ENCODE assay signal across 26 mouse cellular contexts in the genomic region with DNA sequence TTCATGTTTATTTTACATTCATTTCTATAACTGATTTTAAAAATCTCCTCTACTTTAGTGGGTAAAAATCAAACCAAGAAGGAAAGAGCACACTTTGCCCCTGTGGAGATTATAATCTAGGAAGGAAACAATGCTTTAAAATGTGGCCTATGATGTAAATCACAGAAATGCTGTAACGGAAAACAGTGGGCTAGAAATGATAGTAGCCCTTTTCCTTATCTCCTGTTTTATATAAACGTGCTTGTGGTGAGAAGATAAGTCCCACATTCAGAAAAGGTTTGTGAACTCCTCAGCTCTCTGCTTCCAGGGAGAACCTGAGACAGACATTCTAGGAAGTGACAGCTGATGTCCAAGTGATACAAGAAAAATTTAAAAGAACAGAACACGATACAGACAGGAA.
DNase-seq lines count a peak whose midpoint lies in the region; ATAC-seq and TF ChIP-seq lines count a peak whose summit lies in the region.
"Had no signal": no experiment of that assay in that cellular context is flagged by ENCODE, and none has a peak within 500 bp of the region (broad histone marks: within the 10 kb centered on the region; RNA-seq: fewer than 3 reads in every experiment).

No protein-coding gene starts in this region.

- DNase-seq in CD4-positive, CD25-positive, alpha-beta regulatory T cell, adult 2 months (ENCODE audit: low read depth, low spot score) = peak; percentile 16
- peak; percentile 22 for DNase-seq in MEL (ENCODE audit: low read depth, low spot score)
- DNase-seq in naive thymus-derived CD4-positive, alpha-beta T cell, adult 2 months (ENCODE audit: low read depth) = peak; percentile 45
- no peak for DNase-seq in thymus, postnatal 14 days
- no peak for DNase-seq in thymus, postnatal 0 days (ENCODE audit: low spot score)
- DNase-seq in lung, postnatal 36 days = no peak
- DNase-seq: adrenal gland, adult 8-10 months; adrenal gland, postnatal 14 days; adrenal gland, postnatal 36 days; cerebellum, adult 11-12 months; cerebellum, adult 2 months; cerebellum, adult 9-10 months; cerebellum, postnatal 10 days; cerebellum, postnatal 25 days; embryo, embryonic 11 days had no signal

- no peaks in the 10 kb centered on the region for H3K36me3 ChIP-seq in MEL (ENCODE audit: control insufficient read depth in 1 of 2, insufficient read depth in 2 of 2, low read length in 2 of 2)
- H3K36me3 ChIP-seq: embryonic facial prominence, embryonic 13.5 days; embryonic facial prominence, embryonic 15.5 days; forebrain, embryonic 10.5 days; forebrain, embryonic 12.5 days; G1E had no signal

- no peak for TF ChIP-seq POLR2A in MEL (IDR thresholded peaks at IDR 0.05; ENCODE audit: control insufficient read depth in 1 of 2, insufficient read depth in 1 of 2, low read depth in 1 of 2, low read length in 2 of 2, poor library complexity in 1 of 2)

- TF ChIP-seq CTCF in MEL (IDR thresholded peaks at IDR 0.05 in 2 of 3, conservative IDR thresholded peaks at IDR 0.05 in 1 of 3; ENCODE audit: control insufficient read depth in 1 of 3, insufficient read depth in 1 of 3, low read depth in 2 of 3, low read length in 3 of 3, poor library complexity in 1 of 3, severe bottlenecking in 1 of 3) = no peak

- H3K9ac ChIP-seq in MEL (ENCODE audit: control insufficient read depth, low read depth, low read length, poor library complexity, severe bottlenecking) = no peak overlapping the region
- H3K9ac ChIP-seq: embryonic facial prominence, embryonic 13.5 days; embryonic facial prominence, embryonic 15.5 days; forebrain, embryonic 12.5 days had no signal

- TF ChIP-seq EP300 in MEL (IDR thresholded peaks at IDR 0.05; ENCODE audit: low read depth in 1 of 2, low read length in 2 of 2) = peak; percentile 40 to 85

- TF ChIP-seq RAD21 in MEL (IDR thresholded peaks at IDR 0.05; ENCODE audit: low read depth, low read length) = no peak

- no peak overlapping the region for H3K27ac ChIP-seq in MEL (ENCODE audit: control insufficient read depth, low read depth, low read length)
- H3K27ac ChIP-seq: embryonic facial prominence, embryonic 13.5 days; embryonic facial prominence, embryonic 15.5 days; forebrain, embryonic 10.5 days; forebrain, embryonic 12.5 days had no signal

- no peaks in the 10 kb centered on the region for H3K79me2 ChIP-seq in MEL (ENCODE audit: control insufficient read depth, insufficient read depth, low read length, poor library complexity)

- H3K9me3 ChIP-seq in MEL (replicated peaks; ENCODE audit: insufficient read depth, low read length) = no peaks in the 10 kb centered on the region
- H3K9me3 ChIP-seq: embryonic facial prominence, embryonic 13.5 days; embryonic facial prominence, embryonic 15.5 days; forebrain, embryonic 10.5 days; forebrain, embryonic 12.5 days; G1E had no signal

- ATAC-seq in CD4-positive, CD25-positive, alpha-beta regulatory T cell, adult 4 months = no peak
- 0 out of 2 replicates have a peak, but pooled peaks have one; percentile 32 for ATAC-seq in common myeloid progenitor, adult 5-6 weeks (replicated peaks; ENCODE audit: low read depth, poor library complexity, severe bottlenecking)
- ATAC-seq: forebrain, embryonic 14.5 days; forebrain, embryonic 16.5 days had no signal

- no peak overlapping the region for H3K4me3 ChIP-seq in MEL (ENCODE audit: control insufficient read depth in 1 of 2, insufficient read depth in 1 of 2, low read depth in 2 of 2, low read length in 2 of 2)
- H3K4me3 ChIP-seq: embryonic facial prominence, embryonic 13.5 days; embryonic facial prominence, embryonic 15.5 days; erythroblast, embryonic 14.5 days; forebrain, embryonic 10.5 days; forebrain, embryonic 12.5 days had no signal

- H3K27me3 ChIP-seq in MEL (ENCODE audit: control insufficient read depth in 1 of 2, insufficient read depth in 2 of 2, low read length in 2 of 2) = no peaks in the 10 kb centered on the region; a peak in 3 of 4 replicates
- H3K27me3 ChIP-seq: CH12.LX; embryonic facial prominence, embryonic 13.5 days; embryonic facial prominence, embryonic 15.5 days; forebrain, embryonic 12.5 days had no signal

- no peaks in the 10 kb centered on the region for H3K4me1 ChIP-seq in MEL (ENCODE audit: control insufficient read depth in 1 of 2, insufficient read depth in 2 of 2, low read length in 2 of 2)
- H3K4me1 ChIP-seq: embryonic facial prominence, embryonic 13.5 days; embryonic facial prominence, embryonic 15.5 days; forebrain, embryonic 12.5 days had no signal

TF ChIP-seq in MEL, 35 proteins besides CTCF, POLR2A, EP300 and RAD21:
- TF ChIP-seq UBTF (IDR thresholded peaks at IDR 0.05; ENCODE audit: borderline replicate concordance, insufficient read depth, low read depth, low read length) = no peak
- TF ChIP-seq ZNF384 (IDR thresholded peaks at IDR 0.05; ENCODE audit: low read depth, low read length) = no peak
- TF ChIP-seq SIN3A (IDR thresholded peaks at IDR 0.05; ENCODE audit: low read length) = no peak
- no peak for TF ChIP-seq USF1 (IDR thresholded peaks at IDR 0.05; ENCODE audit: low read depth, low read length)
- TF ChIP-seq CHD2 (IDR thresholded peaks at IDR 0.05; ENCODE audit: low read length) = no peak
- no peak for TF ChIP-seq GABPA (IDR thresholded peaks at IDR 0.05; ENCODE audit: low read depth, low read length)
- no peak for TF ChIP-seq JUND (IDR thresholded peaks at IDR 0.05; ENCODE audit: low read depth, low read length)
- no peak for TF ChIP-seq MEF2A (IDR thresholded peaks at IDR 0.05; ENCODE audit: extremely low read depth, insufficient replicate concordance, low read depth, low read length, poor library complexity, severe bottlenecking)
- TF ChIP-seq NELFE (IDR thresholded peaks at IDR 0.05; ENCODE audit: low read depth, low read length) = no peak
- TF ChIP-seq ETS1 (IDR thresholded peaks at IDR 0.05; ENCODE audit: low read depth, low read length) = 0 out of 2 replicates have a peak, but pooled peaks have one; percentile 13
- no peak for TF ChIP-seq NRF1 (IDR thresholded peaks at IDR 0.05; ENCODE audit: insufficient read depth, low read depth, low read length, poor library complexity, severe bottlenecking)
- TF ChIP-seq GATA1 (IDR thresholded peaks at IDR 0.05; ENCODE audit: low read depth, low read length) = peak; percentile 75
- TF ChIP-seq TCF12 (IDR thresholded peaks at IDR 0.05; ENCODE audit: low read depth, low read length) = peak; percentile 63; the same call in 1 of the 2 replicates
- TF ChIP-seq ZC3H11A (IDR thresholded peaks at IDR 0.05; ENCODE audit: low read depth, low read length) = no peak
- TF ChIP-seq ZKSCAN1 (IDR thresholded peaks at IDR 0.05; ENCODE audit: low read depth, low read length) = no peak
- no peak for TF ChIP-seq POLR2AphosphoS2 (IDR thresholded peaks at IDR 0.05; ENCODE audit: low read length)
- no peak for TF ChIP-seq MAZ (IDR thresholded peaks at IDR 0.05; ENCODE audit: low read depth, low read length)
- TF ChIP-seq MAFK (IDR thresholded peaks at IDR 0.05; ENCODE audit: borderline replicate concordance, low read depth, low read length) = no peak
- TF ChIP-seq MAX (IDR thresholded peaks at IDR 0.05; ENCODE audit: low read length) = no peak
- TF ChIP-seq MXI1 (IDR thresholded peaks at IDR 0.05; ENCODE audit: low read depth, low read length) = peak; percentile 34; the same call in 1 of the 2 replicates
- peak; percentile 94 for TF ChIP-seq BHLHE40 (IDR thresholded peaks at IDR 0.05; ENCODE audit: borderline replicate concordance, low read depth, low read length)
- TF ChIP-seq ELF1 (IDR thresholded peaks at IDR 0.05; ENCODE audit: low read depth, low read length) = no peak
- no peak for TF ChIP-seq TBP (IDR thresholded peaks at IDR 0.05; ENCODE audit: low read depth, low read length)
- no peak for TF ChIP-seq ZMIZ1 (IDR thresholded peaks at IDR 0.05; ENCODE audit: low read depth, low read length)
- no peak for TF ChIP-seq SMC3 (IDR thresholded peaks at IDR 0.05; ENCODE audit: low read depth, low read length)
- TF ChIP-seq RCOR1 (IDR thresholded peaks at IDR 0.05; ENCODE audit: low read depth, low read length) = peak; percentile 98
- TF ChIP-seq KAT2A (conservative IDR thresholded peaks at IDR 0.05; ENCODE audit: low read depth, low read length) = no peak
- peak; percentile 43; the same call in 1 of the 2 replicates for TF ChIP-seq MYB (IDR thresholded peaks at IDR 0.05; ENCODE audit: low read depth, low read length)
- no peak for TF ChIP-seq MYC (IDR thresholded peaks at IDR 0.05; ENCODE audit: low read depth, low read length)

Comparison
In these comparisons a context has a peak if more than half of its experiments do, and no peak if none do; other contexts are left out.
1. DNase-seq: peak in CD4-positive, CD25-positive, alpha-beta regulatory T cell, adult 2 months (single experiment), MEL (single experiment) and naive thymus-derived CD4-positive, alpha-beta T cell, adult 2 months (single experiment); none in thymus, postnatal 14 days (single experiment), thymus, postnatal 0 days (single experiment) and lung, postnatal 36 days (single experiment).